Mouse (Mus musculus) cortical plate, adult 2 months (tissue): Measurements from ENCODE around the gene Nkx6-1.

Source experiments
- CTCF ChIP-seq: fragments of 200-500 bp; IDR thresholded peaks from 2 replicates; pipeline ENCODE4 v1.5.1; 2011; ENCODE audit warnings: mild to moderate bottlenecking, control low read depth, low read length; ENCODE audit not compliant: insufficient read depth; ENCODE audit errors: extremely low read depth
- POLR2A ChIP-seq: fragments of 200-500 bp; IDR thresholded peaks from 2 replicates; pipeline ENCODE4 v1.6.1; 2011; ENCODE audit warnings: mild to moderate bottlenecking, low read length, control low read depth; ENCODE audit not compliant: insufficient read depth; ENCODE audit errors: extremely low read depth

GRCm38 (mm10) chr5:101658188-101658983 is 6.4 kb downstream of the Nkx6-1 start:
- TF ChIP-seq CTCF (no peak), POLR2A (no peak)
